Mouse (Mus musculus): ENCODE results near the gene Lrsam1. TPM values are rescaled to one million over a fixed set of nuclear protein-coding genes. Genes with fewer than 3 reads are reported as not detected.

The Lrsam1 gene
- total RNA-seq, 1 experiment from 2014 or later = 4.0 TPM

- no peak for ATAC-seq (replicated peaks; ENCODE audit: low read depth, poor library complexity, severe bottlenecking)
These were observed 6.7 kb upstream of the Lrsam1 start for GRCm38 (mm10) chr2:32968024-32968614.

- ATAC-seq (replicated peaks; ENCODE audit: low read depth, poor library complexity, severe bottlenecking) = peak; percentile 75
These were observed 5.5 kb upstream of the Lrsam1 start for GRCm38 (mm10) chr2:32966689-32967631.

GRCm38 (mm10) chr2:32966184-32966688 is 4.8 kb upstream of the Lrsam1 start:
- ATAC-seq (replicated peaks; ENCODE audit: low read depth, poor library complexity, severe bottlenecking) = no peak

GRCm38 (mm10) chr2:32965511-32966183 is 4.2 kb upstream of the Lrsam1 start:
- no peak for ATAC-seq (replicated peaks; ENCODE audit: low read depth, poor library complexity, severe bottlenecking)

- no peak for ATAC-seq (replicated peaks; ENCODE audit: low read depth, poor library complexity, severe bottlenecking)
These were observed 3.4 kb upstream of the Lrsam1 start for GRCm38 (mm10) chr2:32964659-32965457.

GRCm38 (mm10) chr2:32963981-32964380 is 2.6 kb upstream of the Lrsam1 start:
- no peak for ATAC-seq (replicated peaks; ENCODE audit: low read depth, poor library complexity, severe bottlenecking)

GRCm38 (mm10) chr2:32963544-32963943 is 2.1 kb upstream of the Lrsam1 start:
- ATAC-seq (replicated peaks; ENCODE audit: low read depth, poor library complexity, severe bottlenecking) = no peak

- no peak for ATAC-seq (replicated peaks; ENCODE audit: low read depth, poor library complexity, severe bottlenecking)
These were observed 1.4 kb upstream of the Lrsam1 start for GRCm38 (mm10) chr2:32962875-32963220.

- ATAC-seq (replicated peaks; ENCODE audit: low read depth, poor library complexity, severe bottlenecking) = no peak
These were observed 854 bp upstream of the Lrsam1 start for GRCm38 (mm10) chr2:32962062-32962874.

- no peak for ATAC-seq (replicated peaks; ENCODE audit: low read depth, poor library complexity, severe bottlenecking)
These were observed 1.1 kb downstream of the Lrsam1 start for GRCm38 (mm10) chr2:32960273-32960672.

- ATAC-seq (replicated peaks; ENCODE audit: low read depth, poor library complexity, severe bottlenecking) = no peak
These were observed 4.1 kb downstream of the Lrsam1 start for GRCm38 (mm10) chr2:32957344-32957743.

GRCm38 (mm10) chr2:32954581-32954980 is 6.8 kb downstream of the Lrsam1 start:
- no peak for ATAC-seq (replicated peaks; ENCODE audit: low read depth, poor library complexity, severe bottlenecking)

GRCm38 (mm10) chr2:32947454-32947853 is 14.0 kb downstream of the Lrsam1 start:
- no peak for ATAC-seq (replicated peaks; ENCODE audit: low read depth, poor library complexity, severe bottlenecking)

GRCm38 (mm10) chr2:32940483-32940882 is 20.9 kb downstream of the Lrsam1 start:
- no peak for ATAC-seq (replicated peaks; ENCODE audit: low read depth, poor library complexity, severe bottlenecking)

- peak; percentile 78 for ATAC-seq (replicated peaks; ENCODE audit: low read depth, poor library complexity, severe bottlenecking)
These were observed 22.0 kb downstream of the Lrsam1 start for GRCm38 (mm10) chr2:32939418-32939817.

- no peak for ATAC-seq (replicated peaks; ENCODE audit: low read depth, poor library complexity, severe bottlenecking)
These were observed 22.7 kb downstream of the Lrsam1 start for GRCm38 (mm10) chr2:32938741-32939140.

GRCm38 (mm10) chr2:32931730-32932129 is 29.7 kb downstream of the Lrsam1 start:
- ATAC-seq (replicated peaks; ENCODE audit: low read depth, poor library complexity, severe bottlenecking) = peak; percentile 57; the same call in 1 of the 2 replicates

GRCm38 (mm10) chr2:32928947-32929829 is 32.2 kb downstream of the Lrsam1 start:
- no peak for ATAC-seq (replicated peaks; ENCODE audit: low read depth, poor library complexity, severe bottlenecking)
